Mouse (Mus musculus) hindbrain, embryonic 14.5 days (tissue): ENCODE data around the gene Lce6a. TPM values are rescaled to one million over a fixed set of nuclear protein-coding genes. Genes with fewer than 3 reads are reported as not detected.

Experiments used
- ATAC-seq: fragments of 200-750 bp; cut with Nextera tagmentation; 2 replicates; pipeline ENCODE4 v1.8.0; 2017; ENCODE audit warnings: moderate number of reproducible peaks, mild to moderate bottlenecking, moderate TSS enrichment, moderate library complexity; ENCODE audit not compliant: low FRiP score
- DNase-seq: peaks from one replicate; pipeline ENCODE4 v3.0.0-alpha.2; 2015; ENCODE audit warnings: low spot score
- H3K27ac ChIP-seq: fragments of 300-500 bp; sonication (generic); 2 replicates; pipeline ENCODE4 v1.5.1; 2014; ENCODE audit warnings: mild to moderate bottlenecking, moderate library complexity
- H3K27me3 ChIP-seq: fragments of 300-500 bp; sonication (generic); 2 replicates; pipeline ENCODE4 v1.6.1; 2014; ENCODE audit warnings: mild to moderate bottlenecking, low read length, mixed read lengths; ENCODE audit not compliant: control insufficient read depth, insufficient read depth
- H3K36me3 ChIP-seq: fragments of 300-500 bp; sonication (generic); replicated peaks from 2 replicates; pipeline ENCODE4 v1.6.1; 2014; ENCODE audit not compliant: control insufficient read depth, insufficient read depth
- H3K4me1 ChIP-seq: fragments of 300-500 bp; sonication (generic); replicated peaks from 2 replicates; pipeline ENCODE4 v1.6.1; 2014; ENCODE audit warnings: antibody characterized with exemption, low read length, mixed read lengths; ENCODE audit not compliant: control insufficient read depth, insufficient read depth
- H3K4me2 ChIP-seq: fragments of 300-500 bp; sonication (generic); replicated peaks from 2 replicates; pipeline ENCODE4 v1.6.1; 2014; ENCODE audit warnings: mild to moderate bottlenecking, moderate library complexity
- H3K4me3 ChIP-seq: fragments of 300-500 bp; sonication (generic); replicated peaks from 2 replicates; pipeline ENCODE4 v1.5.1; 2014; ENCODE audit warnings: mild to moderate bottlenecking, low read length
- H3K9ac ChIP-seq: fragments of 300-500 bp; sonication (generic); 2 replicates; pipeline ENCODE4 v1.6.1; 2014
- H3K9me3 ChIP-seq: fragments of 300-500 bp; sonication (generic); 2 replicates; pipeline ENCODE4 v1.6.1; 2016; ENCODE audit warnings: low read length; ENCODE audit not compliant: control insufficient read depth
- WGBS: fragments of 180-500 bp; shearing (Covaris S2); extraction: QIAGEN DNeasy Blood & Tissue Kit; methylation state at CpG from one replicate; pipeline ENCODE4 v1.1.7; 2014; 5-methylcytosine and 5-hydroxymethylcytosine counted together
- polyA plus RNA-seq: library from polyadenylated mRNA; unstranded; fragments of >200 nt; fragmentation: Nextera tagmentation; extraction: Ambion mirVana; gene quantifications from 2 replicates; pipeline ENCODE4 v1.2.1, GENCODE M21; 2014

Lce6a gene
- polyA plus RNA-seq, 1 experiment from 2014 or later, result not detected

GRCm38 (mm10) chr3:92578652-92579413, 42.6 kb downstream of the Lce6a start:
- H3K4me3 ChIP-seq, result no peak overlapping the region
- no peaks in the 10 kb centered on the region for H3K4me1 ChIP-seq
- 78% methylated on average over 4 of the region's 4 CpGs for WGBS
- no peaks in the 10 kb centered on the region for H3K9me3 ChIP-seq
- no peak overlapping the region for H3K9ac ChIP-seq
- no peaks in the 10 kb centered on the region for H3K36me3 ChIP-seq
- H3K27ac ChIP-seq, result no peak overlapping the region
- H3K27me3 ChIP-seq, result no peaks in the 10 kb centered on the region
- H3K4me2 ChIP-seq, result no peak overlapping the region
- no peak for ATAC-seq
- no peak for DNase-seq

DNA sequence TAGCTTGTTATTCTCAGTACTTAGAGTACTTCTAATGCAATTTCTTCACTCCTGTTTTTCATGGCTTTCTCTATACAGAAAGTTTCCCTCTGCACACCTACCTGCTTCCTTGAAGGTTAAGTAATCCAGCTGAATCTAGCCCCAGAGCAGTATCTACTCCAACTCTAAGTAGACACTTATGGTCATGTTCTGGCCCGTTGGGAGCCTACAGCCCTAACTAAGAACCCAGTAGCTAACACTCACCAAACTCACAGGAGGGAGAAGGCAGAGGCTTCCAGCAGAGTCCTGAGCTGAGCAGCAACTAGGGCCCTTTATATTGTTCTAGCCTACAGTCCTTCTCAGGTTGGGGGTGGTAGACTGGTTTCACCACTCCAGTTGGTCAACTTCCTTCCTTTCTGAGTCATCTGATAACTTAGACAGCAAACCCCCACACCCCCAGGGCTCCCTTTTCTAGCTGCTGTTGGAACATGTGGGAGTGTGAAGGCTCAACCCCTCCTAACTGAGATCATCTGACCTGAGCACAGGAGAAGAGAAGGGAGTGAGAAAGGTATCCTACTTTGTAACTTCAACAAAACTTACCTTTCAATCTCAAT, 47.9 kb downstream of the Lce6a start, which contains the start of gene Ivl:
Ivl (minus strand) TSS at position 287 of the 593 bp plus-strand sequence.
- Histone ChIP-seq H3K4me2 (no peak within 1 kb of the TSS), H3K9ac (no peak within 1 kb of the TSS), H3K27ac (no peak within 1 kb of the TSS), H3K36me3 (no peaks in the 10 kb centered on the region), H3K4me3 (no peak within 1 kb of the TSS), H3K9me3 (no peaks in the 10 kb centered on the region), H3K4me1 (no peaks in the 10 kb centered on the region), H3K27me3 (no peaks in the 10 kb centered on the region)
- WGBS, result 75% methylated on average over 1 of the region's 1 CpGs
- DNase-seq (no peak), ATAC-seq (no peak)

DNA sequence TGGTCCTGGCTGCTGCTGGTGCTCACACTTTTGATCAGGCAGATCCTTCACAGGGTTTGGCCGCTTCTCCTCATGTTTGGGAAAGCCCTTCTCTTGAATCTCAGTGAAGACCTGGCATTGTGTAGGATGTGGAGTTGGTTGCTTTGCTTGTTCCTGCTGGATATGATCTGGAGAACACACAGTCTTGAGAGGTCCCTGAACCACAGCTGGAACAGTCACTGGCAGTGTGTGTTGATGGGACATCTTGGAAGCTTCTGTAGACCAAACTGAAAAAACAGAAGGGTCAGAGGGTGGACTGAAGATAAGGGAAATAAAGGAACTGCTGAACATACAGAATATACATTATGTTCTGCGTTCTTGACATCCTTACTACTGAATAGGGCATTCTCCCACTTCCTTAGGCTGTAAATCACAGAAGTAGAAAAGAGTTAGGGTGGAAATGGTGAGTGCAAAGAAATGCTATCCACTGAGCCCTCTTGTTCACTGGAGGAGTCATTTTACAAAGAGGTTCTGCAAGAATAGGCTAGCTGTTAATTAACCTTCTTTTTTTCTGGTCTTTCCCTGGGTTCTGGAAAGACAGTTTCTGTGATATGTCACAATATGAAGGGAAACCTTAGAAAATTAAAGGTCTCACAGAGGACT, 48.8 kb downstream of the Lce6a start:
- Histone ChIP-seq H3K27ac (no peak overlapping the region), H3K27me3 (no peaks in the 10 kb centered on the region), H3K9ac (no peak overlapping the region), H3K4me1 (no peaks in the 10 kb centered on the region), H3K36me3 (no peaks in the 10 kb centered on the region), H3K9me3 (no peaks in the 10 kb centered on the region), H3K4me3 (no peak overlapping the region), H3K4me2 (no peak overlapping the region)
- ATAC-seq (no peak), DNase-seq (no peak)
- 56% methylated on average over 2 of the region's 2 CpGs for WGBS

Other genes starting within 250 kb of the Lce6a start
- not detected in 2 replicates for gene Sprr2h, start 236.0 kb downstream of the Lce6a start, polyA plus RNA-seq
- gene Sprr2i, start 213.7 kb downstream of the Lce6a start, polyA plus RNA-seq, result not detected in 2 replicates
- gene Sprr2j-ps, start 203.6 kb downstream of the Lce6a start, polyA plus RNA-seq, result not detected in 2 replicates
- 6.2 and 7.5 TPM in 2 replicates for gene Gm9774, start 192.2 kb downstream of the Lce6a start, polyA plus RNA-seq
- not detected in 2 replicates for gene Sprr2k, start 189.1 kb downstream of the Lce6a start, polyA plus RNA-seq
- not detected in 2 replicates for gene Sprr1b, start 182.9 kb downstream of the Lce6a start, polyA plus RNA-seq
- gene Sprr3, start 162.9 kb downstream of the Lce6a start, polyA plus RNA-seq, result not detected in 2 replicates
- gene Sprr1a, start 135.8 kb downstream of the Lce6a start, polyA plus RNA-seq, result not detected in 2 replicates
- gene Sprr4, start 121.2 kb downstream of the Lce6a start, polyA plus RNA-seq, result not detected in 2 replicates
- gene 2310046K23Rik, start 87.1 kb downstream of the Lce6a start, polyA plus RNA-seq, result not detected in 2 replicates
- gene Ivl, start 47.9 kb downstream of the Lce6a start, polyA plus RNA-seq, result not detected in 2 replicates
- gene Smcp, start 32.7 kb downstream of the Lce6a start, polyA plus RNA-seq, result not detected in 2 replicates
- not detected in 2 replicates for gene 2210017I01Rik, start 14.2 kb downstream of the Lce6a start, polyA plus RNA-seq
- gene Lce1a1, start 26.6 kb upstream of the Lce6a start, polyA plus RNA-seq, result not detected in 2 replicates
- not detected in 2 replicates for gene Lce1b, start 35.3 kb upstream of the Lce6a start, polyA plus RNA-seq
- gene Lce1a2, start 48.7 kb upstream of the Lce6a start, polyA plus RNA-seq, result not detected in 2 replicates
- not detected in 2 replicates for gene Lce1c, start 57.6 kb upstream of the Lce6a start, polyA plus RNA-seq
- not detected in 2 replicates for gene Lce1d, start 65.5 kb upstream of the Lce6a start, polyA plus RNA-seq
- gene Lce1e, start 87.4 kb upstream of the Lce6a start, polyA plus RNA-seq, result not detected in 2 replicates
- gene Lce1f, start 98.7 kb upstream of the Lce6a start, polyA plus RNA-seq, result not detected in 2 replicates
- not detected in 2 replicates for gene Gm38119, start 117.4 kb upstream of the Lce6a start, polyA plus RNA-seq
- not detected in 2 replicates for gene Lce1g, start 130.7 kb upstream of the Lce6a start, polyA plus RNA-seq
- not detected in 2 replicates for gene Lce1h, start 143.4 kb upstream of the Lce6a start, polyA plus RNA-seq
- not detected in 2 replicates for gene Lce1i, start 157.2 kb upstream of the Lce6a start, polyA plus RNA-seq
- gene Lce1j, start 168.9 kb upstream of the Lce6a start, polyA plus RNA-seq, result not detected in 2 replicates
- gene Lce1k, start 186.2 kb upstream of the Lce6a start, polyA plus RNA-seq, result not detected in 2 replicates
- gene Kprp, start 205.6 kb upstream of the Lce6a start, polyA plus RNA-seq, result not detected in 2 replicates
- not detected in 2 replicates for gene Lce1l, start 229.6 kb upstream of the Lce6a start, polyA plus RNA-seq
- not detected in 2 replicates for gene 2310050C09Rik, start 248.6 kb upstream of the Lce6a start, polyA plus RNA-seq